Mouse (Mus musculus): ENCODE results near the gene Tspo2.

Tspo2 gene

GRCm38 (mm10) chr17:48418174-48418573 lies 33.1 kb downstream of the Tspo2 start:
- in situ Hi-C loops (cut with MboI, MseI) = loop anchor here (25.0 kb wide), 1 partner anchor 1769 kb away; the partner anchor contains the start of gene Rftn1

GRCm38 (mm10) chr17:48417521-48417920 lies 33.8 kb downstream of the Tspo2 start:
- in situ Hi-C loops (cut with MboI, MseI) = loop anchor here (25.0 kb wide), 1 partner anchor 1770 kb away; the partner anchor contains the start of gene Rftn1

GRCm38 (mm10) chr17:48416425-48417195 lies 34.7 kb downstream of the Tspo2 start:
- in situ Hi-C loops (cut with MboI, MseI) = loop anchor here (25.0 kb wide), 1 partner anchor 1771 kb away; the partner anchor contains the start of gene Rftn1

GRCm38 (mm10) chr17:48416011-48416410 lies 35.3 kb downstream of the Tspo2 start:
- in situ Hi-C loops (cut with MboI, MseI) = loop anchor here (25.0 kb wide), 1 partner anchor 1771 kb away; the partner anchor contains the start of gene Rftn1

- in situ Hi-C loops (cut with MboI, MseI) = loop anchor here (25.0 kb wide), 1 partner anchor 1776 kb away; the partner anchor contains the start of gene Rftn1
These were observed 40.1 kb downstream of the Tspo2 start for GRCm38 (mm10) chr17:48411241-48411640.

GRCm38 (mm10) chr17:48410299-48410785 lies 41.0 kb downstream of the Tspo2 start:
- in situ Hi-C loops (cut with MboI, MseI) = loop anchor here (25.0 kb wide), 1 partner anchor 1777 kb away; the partner anchor contains the start of gene Rftn1

GRCm38 (mm10) chr17:48409380-48410298 lies 41.7 kb downstream of the Tspo2 start, which contains the start of the genes Nfya and Oard1:
Gene Nfya (minus strand): TSS chr17:48409906.
Gene Oard1 (plus strand): TSS chr17:48410014.
- in situ Hi-C loops (cut with MboI, MseI) = loop anchor here (25.0 kb wide), 1 partner anchor 1778 kb away; the partner anchor contains the start of gene Rftn1

DNA sequence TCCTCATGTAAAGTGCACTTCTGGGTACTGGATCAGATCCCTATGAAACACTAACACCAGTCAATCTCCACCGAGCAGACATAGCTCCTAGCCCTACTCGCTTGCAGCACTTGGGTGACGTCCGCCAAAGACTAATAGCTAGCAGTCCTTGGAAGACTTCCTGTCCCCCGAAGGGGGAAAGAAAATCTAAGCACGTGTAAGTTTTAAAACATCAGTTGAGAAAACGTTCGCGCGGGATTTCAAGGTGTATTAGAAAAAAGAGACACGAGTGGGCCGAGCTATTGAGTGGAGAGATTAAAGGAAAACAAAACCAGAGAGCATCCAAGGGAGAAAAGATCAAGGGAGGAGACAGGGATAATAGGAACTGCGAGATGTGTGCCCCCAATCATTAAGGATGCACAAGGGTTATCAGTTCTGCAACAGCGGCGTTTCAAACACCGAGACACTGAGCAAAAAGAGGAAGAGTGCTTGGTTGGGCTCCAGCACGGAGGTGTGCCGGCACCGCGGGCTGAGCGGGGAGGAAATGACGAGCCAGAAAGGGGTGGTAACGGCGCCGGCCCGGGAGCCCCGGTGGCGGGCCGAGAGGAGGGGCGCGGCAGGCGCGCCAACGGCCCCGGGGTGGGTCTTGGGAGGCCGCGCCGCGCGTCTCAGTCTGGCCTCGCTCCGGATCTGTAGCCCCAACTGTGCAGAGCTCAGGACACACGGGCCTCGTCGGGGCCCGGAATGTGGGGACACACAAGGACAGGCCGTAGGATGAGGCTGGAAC lies 42.6 kb downstream of the Tspo2 start:
- in situ Hi-C loops (cut with MboI, MseI) = loop anchor here (25.0 kb wide), 1 partner anchor 1779 kb away; the partner anchor contains the start of gene Rftn1

- in situ Hi-C loops (cut with MboI, MseI) = loop anchor here (25.0 kb wide), 1 partner anchor 1779 kb away; the partner anchor contains the start of gene Rftn1
These were observed 43.3 kb downstream of the Tspo2 start for GRCm38 (mm10) chr17:48407910-48408525.

GRCm38 (mm10) chr17:48407154-48407553 lies 44.2 kb downstream of the Tspo2 start:
- in situ Hi-C loops (cut with MboI, MseI) = loop anchor here (25.0 kb wide), 1 partner anchor 1780 kb away; the partner anchor contains the start of gene Rftn1

GRCm38 (mm10) chr17:48404706-48405105 lies 46.6 kb downstream of the Tspo2 start:
- in situ Hi-C loops (cut with MboI, MseI) = loop anchor here (25.0 kb wide), 1 partner anchor 1783 kb away; the partner anchor contains the start of gene Rftn1

- in situ Hi-C loops (cut with MboI, MseI) = loop anchor here (25.0 kb wide), 1 partner anchor 1783 kb away; the partner anchor contains the start of gene Rftn1
These were observed 47.5 kb downstream of the Tspo2 start for GRCm38 (mm10) chr17:48403848-48404247.

GRCm38 (mm10) chr17:48402751-48403150 lies 48.6 kb downstream of the Tspo2 start:
- in situ Hi-C loops (cut with MboI, MseI) = loop anchor here (25.0 kb wide), 1 partner anchor 1785 kb away; the partner anchor contains the start of gene Rftn1

GRCm38 (mm10) chr17:48401710-48402109 lies 49.6 kb downstream of the Tspo2 start:
- in situ Hi-C loops (cut with MboI, MseI) = loop anchor here (25.0 kb wide), 1 partner anchor 1786 kb away; the partner anchor contains the start of gene Rftn1
